Mouse (Mus musculus) lung, adult 2 months (tissue): ENCODE measurements around the gene Sdf2l1. TPM values are rescaled to one million over a fixed set of nuclear protein-coding genes. Genes with fewer than 3 reads are reported as not detected.

Experiments used
- DNase-seq: peaks from one replicate; pipeline ENCODE4 v3.0.0; 2022
- H3K4me1 ChIP-seq: fragments of 200-500 bp; 2 replicates; pipeline ENCODE4 v1.6.1; 2011; ENCODE audit warnings: low read length; ENCODE audit not compliant: control insufficient read depth, insufficient read depth
- H3K4me3 ChIP-seq: fragments of 200-500 bp; replicated peaks from 2 replicates; pipeline ENCODE3; 2011; ENCODE audit warnings: low read depth, mild to moderate bottlenecking, control low read depth, low read length; ENCODE audit errors: extremely low read depth
- CTCF ChIP-seq: fragments of 200-500 bp; IDR thresholded peaks from 2 replicates; pipeline ENCODE4 v1.5.1; 2011; ENCODE audit warnings: mild to moderate bottlenecking, low read length, control low read depth; ENCODE audit not compliant: insufficient read depth
- POLR2A ChIP-seq: fragments of 200-500 bp; IDR thresholded peaks from 2 replicates; pipeline ENCODE4 v1.6.1; 2011; ENCODE audit warnings: low read depth, mild to moderate bottlenecking, control low read depth, low read length, borderline replicate concordance; ENCODE audit errors: extremely low read depth
- WGBS: fragments of 180-500 bp; shearing (Covaris S2); methylation state at CpG from one replicate; pipeline ENCODE4 v1.1.7; 2018; 5-methylcytosine and 5-hydroxymethylcytosine counted together
- polyA plus RNA-seq: library from polyadenylated mRNA; depleted of rRNA; stranded (reverse); fragments of >200 nt; gene quantifications from 2 replicates; pipeline ENCODE4 v1.2.3, GENCODE M21; 2012

Sdf2l1 gene
- polyA plus RNA-seq, 1 experiment = 29.1 TPM

DNA sequence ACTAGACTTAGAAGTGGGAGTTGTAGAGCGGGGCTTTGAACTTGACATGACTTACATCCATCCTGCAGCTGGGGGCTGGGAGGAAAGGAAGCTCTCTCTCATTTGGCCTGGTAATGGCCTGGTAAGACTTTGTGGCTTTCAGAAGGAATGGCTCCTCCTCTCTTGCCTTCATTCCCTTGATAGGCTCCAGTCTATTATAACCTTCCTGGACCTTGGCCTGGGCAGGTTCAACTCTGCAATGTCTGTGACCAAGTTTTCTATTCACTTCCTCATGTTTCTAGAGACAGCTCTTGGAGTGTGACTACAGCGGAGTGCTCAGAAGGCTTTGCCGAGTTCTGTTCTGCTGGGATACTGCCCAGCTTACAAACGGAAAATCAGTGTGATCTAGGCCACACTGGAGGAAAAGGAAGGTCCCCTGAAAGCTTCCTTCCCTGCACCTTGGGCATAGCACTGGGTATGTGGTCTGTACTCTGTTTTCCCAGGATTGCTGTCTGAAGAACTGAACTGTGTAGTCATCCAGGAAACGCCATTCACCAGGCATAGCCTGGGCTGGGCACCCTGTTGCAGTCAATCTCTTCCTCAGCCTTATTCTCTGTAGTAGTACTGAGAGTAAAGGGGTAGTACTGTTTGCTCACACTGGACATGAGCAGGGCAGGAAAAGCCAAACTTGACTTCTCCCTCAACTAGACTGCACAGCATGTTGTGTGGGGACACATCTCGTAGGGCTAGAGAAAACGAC, 18.5 kb upstream of the Sdf2l1 start:
- 75% methylated on average over 7 of the region's 7 CpGs for WGBS
- no peak overlapping the region for H3K4me3 ChIP-seq
- TF ChIP-seq CTCF = no peak
- no peak for TF ChIP-seq POLR2A

DNA sequence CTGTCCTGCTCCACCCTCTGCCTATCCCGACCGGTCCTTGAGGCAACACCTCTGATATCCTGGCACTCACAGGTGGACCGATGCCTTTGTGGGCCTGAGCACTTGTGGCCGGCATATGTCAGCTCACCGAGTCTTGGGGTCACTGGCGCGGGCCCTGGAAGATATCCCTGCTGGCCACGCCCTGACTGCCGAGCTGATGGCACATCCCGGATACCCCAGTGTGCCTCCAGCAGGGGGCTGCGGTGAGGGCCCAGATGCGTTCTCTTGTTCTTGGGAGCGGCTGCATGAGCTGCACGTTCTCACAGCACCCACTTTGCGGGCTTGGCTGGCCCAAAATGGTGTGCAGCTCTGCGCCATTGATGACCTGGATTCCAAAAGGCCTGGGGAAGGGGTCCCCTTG, 15.9 kb upstream of the Sdf2l1 start:
- no peak overlapping the region for H3K4me3 ChIP-seq
- DNase-seq = no peak
- TF ChIP-seq CTCF (no peak), POLR2A (no peak)
- 28% methylated on average over 16 of the region's 16 CpGs for WGBS
- H3K4me1 ChIP-seq = peaks cover 10% of the 10 kb centered on the region

More for the DNA sequence above, 18.5 kb upstream of the Sdf2l1 start:
- H3K4me1 ChIP-seq = peaks cover 10% of the 10 kb centered on the region
- DNase-seq = no peak

DNA sequence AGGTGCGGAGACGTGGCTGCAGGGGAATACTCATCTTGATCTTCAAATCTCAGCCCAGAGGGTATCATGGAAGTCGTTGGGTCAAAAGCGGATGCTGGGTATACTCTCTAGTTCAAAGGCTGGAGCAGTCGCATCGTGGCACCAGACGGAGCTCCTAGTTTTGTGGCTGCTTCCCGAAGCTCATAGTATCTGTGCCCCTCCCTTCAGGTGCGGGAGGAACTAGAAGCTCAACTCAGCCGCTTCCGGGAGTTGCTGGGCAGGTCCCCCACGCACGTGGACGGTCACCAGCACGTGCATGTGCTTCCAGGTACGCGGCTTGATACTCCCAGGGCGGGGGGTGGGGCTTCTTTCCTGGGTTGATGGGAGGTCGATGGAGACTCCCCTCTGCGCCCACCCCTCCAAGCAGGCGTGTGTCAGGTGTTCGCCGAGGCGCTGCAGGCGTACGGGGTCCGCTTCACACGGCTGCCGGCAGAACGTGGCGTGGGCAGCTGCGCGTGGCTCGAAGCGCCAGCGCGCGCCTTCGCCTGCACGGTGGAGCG, 15.3 kb upstream of the Sdf2l1 start:
- TF ChIP-seq CTCF (no peak), POLR2A (no peak)
- peaks cover 10% of the 10 kb centered on the region for H3K4me1 ChIP-seq
- no peak for DNase-seq
- H3K4me3 ChIP-seq = peak overlapping the region; percentile 64
- WGBS = 1% methylated on average over 41 of the region's 41 CpGs

DNA sequence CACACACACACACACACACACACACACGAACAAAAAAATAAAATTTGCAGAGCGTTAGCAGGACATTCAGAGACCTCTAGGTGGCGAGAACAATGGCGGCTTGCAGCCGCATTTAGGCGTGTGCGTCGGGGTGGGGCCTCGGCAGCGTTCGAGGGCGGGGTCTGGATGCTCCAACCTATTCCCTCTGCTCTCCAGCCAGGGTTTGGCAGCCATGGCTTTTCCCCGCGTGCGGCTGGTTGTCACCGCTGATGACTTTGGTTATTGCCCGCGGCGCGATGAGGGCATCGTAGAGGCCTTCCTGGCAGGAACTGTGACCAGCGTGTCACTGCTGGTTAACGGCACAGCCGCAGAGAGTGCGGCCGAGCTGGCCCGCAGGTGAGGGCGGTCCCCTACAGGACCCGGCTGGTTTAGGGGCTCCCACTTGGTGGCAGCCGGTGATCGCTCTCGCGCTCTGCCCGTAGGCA, 14.6 kb upstream of the Sdf2l1 start, which contains the start of gene Ccdc116:
TSS of gene Ccdc116 (minus strand) at position 458 of the 464 bp plus-strand sequence.
- H3K4me1 ChIP-seq = peaks cover 10% of the 10 kb centered on the region
- peak; percentile 68 for DNase-seq
- TF ChIP-seq CTCF (peak; percentile 51), POLR2A (no peak)

DNA sequence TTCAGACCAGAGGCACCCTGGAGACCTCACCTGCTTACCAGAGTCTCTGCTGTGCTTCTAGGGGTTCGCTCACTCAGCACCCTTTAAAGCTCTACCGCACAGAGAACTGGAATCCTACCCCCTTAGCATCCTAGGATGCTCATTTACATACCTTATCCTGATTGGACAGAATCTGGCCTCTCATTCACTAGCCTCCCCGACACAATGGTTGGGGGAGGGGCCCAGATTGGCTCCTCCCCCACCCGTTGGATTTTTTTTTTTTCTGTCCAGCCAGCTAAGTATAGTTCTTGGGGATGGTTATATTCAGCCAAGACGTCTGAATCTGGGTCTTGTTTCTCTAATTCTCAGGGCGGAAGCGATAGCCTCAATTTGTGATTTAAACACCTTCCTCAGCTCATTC, 12.2 kb upstream of the Sdf2l1 start, which contains the start of gene Ydjc:
TSS of gene Ydjc (plus strand) at position 283 of the 400 bp plus-strand sequence.
- H3K4me1 ChIP-seq = peaks cover 10% of the 10 kb centered on the region
- no peak for DNase-seq
- H3K4me3 ChIP-seq = no peak within 1 kb of the TSS
- no peak for TF ChIP-seq CTCF
- TF ChIP-seq POLR2A = no peak
- 32% methylated on average over 7 of the region's 7 CpGs for WGBS

More for the DNA sequence above, 14.6 kb upstream of the Sdf2l1 start, which contains the start of gene Ccdc116:
- under 1% methylated on average over 34 of the region's 34 CpGs for WGBS
- peak within 1 kb of the TSS; percentile 64 for H3K4me3 ChIP-seq

DNA sequence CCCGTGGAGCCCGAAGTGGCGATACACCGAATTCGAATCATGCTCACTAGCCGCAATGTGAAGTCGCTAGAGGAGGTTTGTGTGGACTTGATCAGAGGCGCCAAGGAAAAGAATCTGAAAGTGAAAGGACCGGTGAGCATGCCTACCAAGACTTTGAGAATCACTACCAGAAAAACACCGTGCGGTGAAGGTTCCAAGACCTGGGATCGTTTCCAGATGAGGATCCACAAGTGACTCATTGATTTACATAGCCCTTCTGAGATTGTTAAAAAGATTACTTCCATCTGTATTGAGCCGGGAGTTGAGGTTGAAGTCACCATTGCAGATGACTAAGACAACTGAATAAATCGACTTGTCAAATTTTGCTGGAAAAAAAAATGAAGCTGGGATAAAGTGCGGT, 5.2 kb upstream of the Sdf2l1 start:
- DNase-seq = no peak
- 82% methylated on average over 15 of the region's 15 CpGs for WGBS
- TF ChIP-seq POLR2A (no peak), CTCF (no peak)
- Histone ChIP-seq H3K4me1 (no peaks in the 10 kb centered on the region), H3K4me3 (no peak overlapping the region)

DNA sequence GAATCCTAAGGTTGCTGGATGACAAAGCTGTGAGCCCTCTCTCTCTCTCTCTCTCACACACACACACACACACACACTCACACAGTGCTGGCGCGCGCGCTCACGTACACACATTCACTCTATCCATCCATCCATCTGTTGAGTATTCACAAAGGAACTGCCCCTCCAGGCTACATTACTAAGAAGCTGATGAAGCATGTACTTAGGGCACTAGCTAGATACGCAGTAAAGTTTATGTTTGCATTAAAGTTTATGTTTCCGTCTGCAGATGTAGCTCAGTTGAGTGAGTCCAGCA, 670 bp upstream of the Sdf2l1 start:
- no peak overlapping the region for H3K4me3 ChIP-seq
- no peak for DNase-seq
- H3K4me1 ChIP-seq = peaks cover 3% of the 10 kb centered on the region; the same call in 1 of the 2 replicates
- TF ChIP-seq POLR2A = no peak
- no peak for TF ChIP-seq CTCF
- whole genome bisulfite sequencing = 38% methylated on average over 7 of the region's 7 CpGs

DNA sequence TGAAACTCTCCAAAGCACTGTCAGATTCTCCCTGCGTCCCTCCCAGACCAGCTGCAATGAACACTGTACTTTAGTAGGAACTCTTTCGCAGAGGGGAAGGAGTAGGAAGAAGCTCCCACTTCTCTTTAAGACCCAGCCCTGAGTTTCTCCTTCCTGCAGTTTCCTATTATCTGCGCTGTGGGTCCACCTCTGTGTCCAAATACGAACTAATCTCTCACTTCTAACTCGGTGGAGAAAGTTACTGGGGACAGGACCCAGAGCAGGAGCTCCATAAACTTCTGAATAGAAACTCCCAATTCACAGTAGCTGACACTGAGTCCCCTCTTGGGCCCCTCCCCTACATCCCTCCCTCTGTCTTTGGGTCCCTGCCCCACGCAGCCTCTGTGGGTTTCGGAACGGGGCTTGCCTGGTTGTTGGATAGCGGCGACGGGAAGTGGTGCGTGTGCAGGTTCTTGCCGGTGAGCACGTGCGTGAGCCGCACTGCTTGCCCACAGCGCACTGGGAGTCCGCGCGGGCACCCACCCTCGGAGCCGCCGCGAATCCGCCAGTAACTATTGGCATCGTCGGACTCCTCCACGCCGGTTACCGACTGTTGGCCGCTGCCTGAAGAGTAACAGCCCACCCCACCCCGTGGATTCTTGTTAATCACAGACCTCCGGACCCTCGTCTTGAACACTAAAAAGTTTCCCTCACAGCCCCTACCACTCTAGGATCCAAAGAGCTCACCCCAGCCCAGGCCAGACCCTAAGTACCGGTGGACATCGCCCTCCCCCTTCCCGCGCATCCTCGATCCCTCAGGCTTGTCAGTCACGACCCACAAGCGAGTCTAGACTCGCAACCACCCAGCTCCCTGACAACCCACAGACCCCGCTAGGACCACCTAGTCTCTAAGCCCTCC, 743 bp downstream of the Sdf2l1 start:
- WGBS = 4% methylated on average over 43 of the region's 43 CpGs
- TF ChIP-seq CTCF (no peak), POLR2A (no peak)
- no peak for DNase-seq
- Histone ChIP-seq H3K4me3 (peak overlapping the region; percentile 86), H3K4me1 (peaks cover 3% of the 10 kb centered on the region; the same call in 1 of the 2 replicates)

DNA sequence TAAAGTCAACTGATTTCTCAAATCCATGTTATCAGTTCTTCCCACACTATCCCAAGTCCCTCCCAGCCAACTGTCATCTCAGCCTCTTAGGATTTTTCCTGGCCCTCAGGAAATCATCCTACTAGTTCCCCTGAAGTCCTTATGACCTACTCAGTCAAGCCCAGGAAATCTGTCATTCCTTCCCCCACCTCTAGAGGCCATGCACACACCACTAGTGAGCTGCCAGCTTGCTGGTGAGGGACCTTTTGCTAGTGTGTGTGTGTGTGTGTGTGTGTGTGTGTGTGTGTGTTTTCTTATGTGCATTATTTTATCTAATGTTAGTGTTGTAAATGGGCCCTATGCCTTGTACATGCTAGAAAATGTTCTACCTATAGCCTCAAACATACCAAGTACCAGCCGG, 4.9 kb downstream of the Sdf2l1 start:
- Histone ChIP-seq H3K4me3 (no peak overlapping the region), H3K4me1 (peaks cover 3% of the 10 kb centered on the region; the same call in 1 of the 2 replicates)
- TF ChIP-seq CTCF = peak; percentile 71
- TF ChIP-seq POLR2A = no peak
- 88% methylated on average over 1 of the region's 1 CpGs for WGBS
- DNase-seq = no peak
